Mouse (Mus musculus): Measurements from ENCODE around the gene Hoxc8. TPM values are rescaled to one million over a fixed set of nuclear protein-coding genes. Genes with fewer than 3 reads are reported as not detected.
A peak's percentile ranks its signal among the peaks of the same experiment; 100 is the strongest.

Hoxc8 gene
- polyA plus RNA-seq, 1 experiment from 2014 or later = not detected

DNA sequence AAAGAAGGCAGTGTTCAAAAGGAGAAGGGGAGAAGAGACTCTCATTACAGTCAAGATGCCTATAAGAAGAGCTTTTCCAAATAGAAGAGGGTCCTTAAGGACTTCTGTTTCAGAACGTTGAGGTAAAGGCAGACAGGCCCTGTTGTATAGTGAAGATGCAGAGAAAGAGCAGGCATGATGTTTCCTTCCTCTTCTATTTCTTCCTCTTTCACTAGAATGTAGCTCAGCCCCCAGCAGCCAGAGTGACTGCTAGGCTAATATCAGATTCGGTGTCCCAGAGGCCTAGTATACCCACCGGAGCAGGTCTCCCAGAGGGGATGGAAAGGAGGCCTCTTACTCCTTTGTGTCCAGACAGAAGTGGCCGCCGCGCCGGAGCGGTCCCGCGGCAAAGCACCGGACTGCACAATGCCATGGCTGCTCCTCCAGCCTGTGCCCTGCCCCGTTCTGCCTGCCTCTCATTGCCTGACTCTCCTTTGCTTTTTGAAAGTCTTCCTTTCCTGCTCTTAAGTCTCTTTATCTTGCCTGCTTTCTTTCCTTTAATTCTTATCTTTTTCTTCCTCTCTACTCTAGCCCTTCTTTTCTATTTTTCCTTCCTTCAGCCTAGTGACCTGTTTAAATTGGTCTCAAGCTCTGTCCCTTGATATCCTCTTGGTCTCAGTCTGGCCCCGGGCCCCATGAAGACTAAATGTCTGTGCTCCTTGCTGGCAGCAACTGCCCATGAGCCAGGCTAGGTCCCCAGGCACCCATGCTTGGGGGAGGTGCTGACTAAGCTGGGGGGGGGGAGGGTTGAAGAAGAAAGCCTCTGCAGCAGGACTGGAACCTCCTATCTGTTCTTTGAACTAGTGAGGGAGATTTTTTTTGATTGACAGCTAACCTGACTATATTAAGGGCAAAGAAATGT, 11.5 kb upstream of the Hoxc8 start:
- Histone ChIP-seq H3K27me3 (peaks cover 100% of the 10 kb centered on the region), H3K36me3 (ENCODE audit: poor library complexity, severe bottlenecking) (no peaks in the 10 kb centered on the region), H3K9ac (no peak overlapping the region), H3K4me3 (no peak overlapping the region), H3K9me3 (replicated peaks) (no peaks in the 10 kb centered on the region), H3K4me2 (no peak overlapping the region), H3K4me1 (peaks cover 8% of the 10 kb centered on the region), H3K27ac (no peak overlapping the region)
- ATAC-seq = no peak
- under 1% methylated on average over 13 of the region's 13 CpGs for WGBS

DNA sequence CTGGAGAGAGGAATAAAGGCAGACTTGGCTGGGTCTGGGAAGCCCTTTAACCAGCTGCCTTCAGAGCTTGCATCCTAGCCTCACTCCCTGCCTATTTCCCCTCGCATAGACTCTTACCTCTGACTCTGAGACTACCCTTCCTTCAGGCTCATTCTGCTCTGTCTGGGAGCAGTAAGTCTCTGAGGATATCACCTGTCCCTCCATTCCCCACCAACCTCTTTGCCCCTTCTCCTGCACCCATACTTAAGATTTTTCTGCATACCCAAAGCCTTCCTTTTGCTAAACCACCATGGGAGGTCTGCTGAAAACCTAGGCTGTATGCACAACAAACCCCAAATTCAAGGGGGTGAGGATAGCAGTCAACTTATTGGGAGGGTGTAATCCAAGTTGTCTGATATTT, 10.5 kb upstream of the Hoxc8 start:
- 0% methylated on average over 1 of the region's 1 CpGs for WGBS

DNA sequence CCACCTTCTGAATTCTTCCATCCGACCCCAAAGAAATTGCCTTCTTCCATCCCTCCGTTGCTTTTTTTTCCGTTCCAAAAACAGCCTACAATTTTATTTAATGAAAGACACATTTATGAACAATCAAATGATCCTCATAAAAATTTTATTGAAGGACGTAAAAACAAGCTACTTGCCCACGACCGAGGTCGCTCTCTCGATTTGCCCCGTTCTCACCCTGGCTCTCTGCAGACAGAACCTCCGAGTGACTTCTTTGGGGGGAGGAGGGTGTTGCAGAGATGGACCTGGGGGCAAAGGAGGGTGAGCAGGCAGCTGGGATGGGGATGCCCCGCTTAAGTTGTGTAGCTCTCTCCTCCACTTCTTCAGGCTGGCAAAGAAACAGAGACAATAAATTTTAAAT, 10.1 kb upstream of the Hoxc8 start:
- WGBS = 3% methylated on average over 11 of the region's 11 CpGs
- Histone ChIP-seq H3K4me3 (no peak overlapping the region), H3K36me3 (ENCODE audit: poor library complexity, severe bottlenecking) (no peaks in the 10 kb centered on the region), H3K27me3 (peaks cover 100% of the 10 kb centered on the region), H3K9ac (no peak overlapping the region), H3K27ac (no peak overlapping the region), H3K9me3 (replicated peaks) (no peaks in the 10 kb centered on the region), H3K4me2 (no peak overlapping the region), H3K4me1 (peaks cover 8% of the 10 kb centered on the region)
- ATAC-seq = no peak

More for the DNA sequence above, 10.5 kb upstream of the Hoxc8 start:
- ATAC-seq = no peak
- Histone ChIP-seq H3K27ac (no peak overlapping the region), H3K4me3 (no peak overlapping the region), H3K27me3 (peaks cover 100% of the 10 kb centered on the region), H3K9ac (no peak overlapping the region), H3K4me2 (no peak overlapping the region), H3K9me3 (replicated peaks) (no peaks in the 10 kb centered on the region), H3K4me1 (peaks cover 8% of the 10 kb centered on the region), H3K36me3 (ENCODE audit: poor library complexity, severe bottlenecking) (no peaks in the 10 kb centered on the region)

DNA sequence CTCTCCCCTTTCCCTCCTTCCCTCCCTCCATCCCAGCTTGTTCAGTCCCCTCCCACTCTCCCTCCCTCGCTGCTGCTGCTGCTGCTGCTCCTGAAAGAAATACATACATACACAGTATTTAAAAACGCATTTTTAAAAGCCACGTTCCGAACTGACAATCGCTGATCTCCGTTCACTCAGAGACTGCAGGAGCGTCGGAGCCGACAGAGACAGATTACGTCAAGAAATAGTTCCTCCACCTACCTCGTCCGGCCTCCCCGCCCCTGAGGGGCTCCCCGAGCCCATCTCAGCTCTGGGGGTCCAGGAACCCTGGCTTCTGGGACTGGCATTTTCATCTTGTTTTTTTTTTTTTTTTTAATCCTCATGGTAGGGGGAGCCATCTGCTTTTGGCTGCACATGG, 9.5 kb upstream of the Hoxc8 start:
- ATAC-seq = no peak
- Histone ChIP-seq H3K9me3 (replicated peaks) (no peaks in the 10 kb centered on the region), H3K36me3 (ENCODE audit: poor library complexity, severe bottlenecking) (no peaks in the 10 kb centered on the region), H3K4me3 (0 out of 2 replicates have a peak overlapping the region, but pooled peaks have one; percentile 22), H3K27me3 (peaks cover 100% of the 10 kb centered on the region), H3K9ac (no peak overlapping the region), H3K27ac (no peak overlapping the region), H3K4me2 (peak overlapping the region; percentile 41), H3K4me1 (peaks cover 8% of the 10 kb centered on the region)
- WGBS = 1% methylated on average over 14 of the region's 14 CpGs

DNA sequence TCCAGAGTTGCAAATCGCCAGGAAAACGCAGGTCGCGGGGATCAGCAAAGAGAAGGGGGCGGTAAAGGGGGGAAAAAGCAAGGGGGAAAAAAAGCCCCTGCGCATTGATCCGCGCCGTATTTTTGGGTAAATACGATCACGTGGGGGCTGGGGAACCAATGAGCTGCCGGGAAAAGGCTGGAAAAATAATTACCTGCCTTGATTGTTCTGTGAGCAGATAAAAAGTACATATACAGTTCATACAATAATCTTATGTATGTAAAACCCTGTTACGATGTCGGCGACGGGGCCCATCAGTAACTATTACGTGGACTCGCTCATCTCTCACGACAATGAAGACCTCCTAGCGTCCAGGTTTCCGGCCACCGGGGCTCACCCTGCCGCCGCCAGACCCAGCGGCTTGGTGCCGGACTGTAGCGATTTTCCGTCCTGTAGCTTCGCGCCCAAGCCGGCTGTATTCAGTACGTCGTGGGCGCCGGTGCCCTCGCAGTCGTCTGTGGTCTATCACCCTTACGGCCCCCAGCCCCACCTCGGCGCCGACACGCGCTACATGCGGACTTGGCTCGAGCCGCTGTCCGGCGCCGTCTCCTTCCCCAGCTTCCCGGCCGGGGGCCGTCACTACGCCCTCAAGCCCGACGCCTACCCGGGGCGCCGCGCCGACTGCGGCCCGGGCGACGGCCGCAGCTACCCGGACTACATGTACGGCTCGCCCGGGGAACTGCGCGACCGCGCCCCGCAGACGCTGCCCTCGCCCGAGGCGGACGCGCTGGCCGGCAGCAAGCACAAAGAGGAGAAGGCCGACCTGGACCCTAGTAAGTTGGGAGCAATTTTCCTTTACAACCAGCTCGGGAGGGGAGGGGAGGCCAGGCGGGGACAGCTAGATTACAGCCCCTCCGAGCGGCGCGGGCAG, 8.8 kb upstream of the Hoxc8 start:
- peak overlapping the region; percentile 41 for H3K4me2 ChIP-seq
- no peak overlapping the region for H3K27ac ChIP-seq
- under 1% methylated on average over 88 of the region's 88 CpGs for WGBS
- no peaks in the 10 kb centered on the region for H3K9me3 ChIP-seq (replicated peaks)
- peak overlapping the region; percentile 22 for H3K4me3 ChIP-seq
- H3K27me3 ChIP-seq = peaks cover 100% of the 10 kb centered on the region
- H3K4me1 ChIP-seq = peaks cover 8% of the 10 kb centered on the region
- no peaks in the 10 kb centered on the region for H3K36me3 ChIP-seq (ENCODE audit: poor library complexity, severe bottlenecking)
- no peak for ATAC-seq
- H3K9ac ChIP-seq = no peak overlapping the region

DNA sequence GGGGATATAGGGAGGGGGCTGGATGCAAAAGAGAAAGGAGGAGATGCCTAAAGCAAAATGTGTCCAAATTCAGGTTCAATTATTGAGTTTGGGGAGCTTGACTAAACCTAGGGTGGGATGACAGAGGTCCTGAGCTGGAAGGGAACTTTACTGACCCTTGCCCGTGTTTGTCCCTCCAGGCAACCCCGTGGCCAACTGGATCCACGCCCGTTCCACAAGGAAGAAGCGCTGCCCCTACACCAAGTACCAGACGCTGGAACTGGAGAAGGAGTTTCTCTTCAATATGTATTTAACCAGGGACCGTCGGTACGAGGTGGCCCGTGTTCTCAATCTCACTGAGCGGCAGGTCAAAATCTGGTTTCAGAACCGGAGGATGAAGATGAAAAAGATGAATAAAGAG, 6.7 kb upstream of the Hoxc8 start:
- H3K36me3 ChIP-seq (ENCODE audit: poor library complexity, severe bottlenecking) = no peaks in the 10 kb centered on the region
- H3K4me3 ChIP-seq = no peak overlapping the region
- no peak overlapping the region for H3K4me2 ChIP-seq
- peaks cover 100% of the 10 kb centered on the region for H3K27me3 ChIP-seq
- no peak for ATAC-seq
- H3K9me3 ChIP-seq (replicated peaks) = no peaks in the 10 kb centered on the region
- H3K4me1 ChIP-seq = peaks cover 8% of the 10 kb centered on the region
- no peak overlapping the region for H3K9ac ChIP-seq
- no peak overlapping the region for H3K27ac ChIP-seq
- under 1% methylated on average over 12 of the region's 12 CpGs for WGBS

DNA sequence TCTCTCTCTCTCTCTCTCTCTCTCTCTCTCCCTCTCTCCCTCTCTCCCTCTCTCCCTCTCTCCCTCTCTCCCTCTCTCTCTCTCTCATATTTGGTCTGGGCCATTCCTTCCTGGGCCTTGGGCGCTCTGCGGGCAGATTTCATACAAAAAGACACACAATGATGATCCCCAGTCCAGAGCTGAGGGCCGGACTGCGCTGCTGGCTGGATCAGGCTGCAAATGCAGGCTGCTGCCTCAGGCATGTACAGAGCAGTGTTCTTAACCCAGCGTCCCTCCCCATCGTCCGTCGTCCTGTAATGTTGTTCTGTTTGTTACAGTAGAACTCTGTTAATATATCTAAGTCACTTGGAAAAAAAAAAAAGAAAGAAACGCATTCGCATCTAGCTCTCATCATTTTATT, 5.9 kb upstream of the Hoxc8 start:
- H3K9ac ChIP-seq = no peak overlapping the region
- WGBS = 0% methylated on average over 10 of the region's 10 CpGs
- H3K27me3 ChIP-seq = peaks cover 100% of the 10 kb centered on the region
- H3K4me2 ChIP-seq = no peak overlapping the region
- no peak overlapping the region for H3K27ac ChIP-seq
- H3K9me3 ChIP-seq (replicated peaks) = no peaks in the 10 kb centered on the region
- peaks cover 8% of the 10 kb centered on the region for H3K4me1 ChIP-seq
- no peaks in the 10 kb centered on the region for H3K36me3 ChIP-seq (ENCODE audit: poor library complexity, severe bottlenecking)
- no peak for ATAC-seq
- no peak overlapping the region for H3K4me3 ChIP-seq

DNA sequence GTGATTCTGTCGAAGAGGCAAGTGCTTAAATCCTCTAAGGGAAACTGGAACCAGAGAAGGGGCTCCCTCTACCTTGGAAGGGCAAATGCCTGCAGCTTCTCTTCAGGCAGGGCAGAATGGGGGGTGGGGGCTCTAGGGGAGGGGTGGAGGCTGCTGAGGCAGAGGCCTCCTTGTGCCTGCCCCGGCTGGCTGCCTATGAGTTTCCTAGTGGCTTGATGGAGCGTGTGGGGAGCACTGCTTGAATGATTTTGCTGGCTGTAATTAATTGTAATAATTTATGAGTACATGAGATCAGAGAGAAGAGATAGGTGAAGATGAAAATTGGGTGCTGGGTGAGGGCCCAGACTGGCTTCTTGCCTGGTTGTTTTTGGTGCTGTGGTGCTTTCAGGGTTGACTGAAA, 5.5 kb upstream of the Hoxc8 start:
- 1% methylated on average over 3 of the region's 3 CpGs for WGBS
- ATAC-seq = no peak
- H3K36me3 ChIP-seq (ENCODE audit: poor library complexity, severe bottlenecking) = no peaks in the 10 kb centered on the region
- H3K4me1 ChIP-seq = peaks cover 8% of the 10 kb centered on the region
- peaks cover 100% of the 10 kb centered on the region for H3K27me3 ChIP-seq
- no peak overlapping the region for H3K27ac ChIP-seq
- H3K9me3 ChIP-seq (replicated peaks) = no peaks in the 10 kb centered on the region
- no peak overlapping the region for H3K9ac ChIP-seq
- no peak overlapping the region for H3K4me3 ChIP-seq
- H3K4me2 ChIP-seq = no peak overlapping the region

DNA sequence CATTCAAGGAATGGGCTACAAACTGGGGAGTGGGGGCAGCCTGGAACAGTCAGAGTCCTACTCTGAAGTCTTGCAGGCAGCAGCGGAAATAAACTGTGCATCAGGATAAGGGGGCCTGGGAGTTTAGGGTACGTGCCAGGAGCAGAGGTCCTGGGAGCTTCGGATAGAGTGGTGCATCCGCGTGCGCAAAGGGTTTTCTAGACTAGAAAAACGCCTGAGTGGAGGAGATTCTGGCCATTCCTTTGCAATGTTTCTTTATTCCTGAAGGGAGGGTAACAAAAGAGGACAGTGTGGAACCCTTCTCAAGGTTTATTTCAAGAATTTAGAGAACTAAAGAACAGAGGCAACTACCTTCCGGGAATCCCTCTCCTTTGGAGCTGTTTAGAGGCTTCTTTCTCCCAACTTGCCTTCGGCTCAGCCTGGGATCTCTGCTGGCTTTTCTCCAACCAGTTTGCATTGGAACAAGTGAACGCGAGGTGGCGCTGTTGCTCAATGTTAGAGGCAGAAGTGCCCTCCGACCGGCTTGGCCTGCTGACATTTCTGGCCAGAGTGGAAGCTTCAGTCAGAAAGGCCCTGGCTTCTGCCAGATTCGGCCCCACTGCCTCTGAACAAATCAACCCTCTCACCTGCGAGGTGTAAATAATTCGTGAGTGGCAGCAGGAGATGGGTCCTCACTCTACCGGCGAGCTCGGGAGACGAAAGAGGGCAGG, 3.1 kb upstream of the Hoxc8 start:
- Histone ChIP-seq H3K27me3 (peaks cover 99% of the 10 kb centered on the region), H3K36me3 (ENCODE audit: poor library complexity, severe bottlenecking) (no peaks in the 10 kb centered on the region), H3K4me1 (no peaks in the 10 kb centered on the region; the same call in 1 of the 2 replicates), H3K27ac (no peak overlapping the region), H3K9me3 (replicated peaks) (no peaks in the 10 kb centered on the region), H3K4me3 (no peak overlapping the region), H3K4me2 (no peak overlapping the region), H3K9ac (no peak overlapping the region)
- ATAC-seq = no peak
- WGBS = 3% methylated on average over 21 of the region's 21 CpGs

DNA sequence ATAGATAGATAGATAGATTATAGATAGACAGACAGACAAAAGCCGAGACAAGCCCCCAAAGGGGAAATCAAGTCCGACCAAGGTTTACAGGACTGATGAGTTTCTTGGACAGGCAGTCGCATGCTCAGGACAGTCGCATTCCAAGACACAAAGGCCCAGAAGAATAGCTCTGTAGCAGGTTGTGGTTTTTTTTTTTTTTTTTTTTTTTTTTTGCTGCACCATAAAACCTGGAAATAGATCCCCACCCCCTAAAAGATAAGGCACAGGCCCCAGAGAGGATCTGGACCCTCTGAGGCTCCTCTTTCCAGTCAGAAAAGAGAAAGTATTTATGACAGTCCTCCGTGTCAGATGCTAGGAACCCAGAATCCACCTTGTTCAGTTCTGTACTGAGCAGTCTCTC, 2.3 kb upstream of the Hoxc8 start:
- WGBS = 10% methylated on average over 5 of the region's 5 CpGs
- no peak overlapping the region for H3K9ac ChIP-seq
- no peak overlapping the region for H3K4me2 ChIP-seq
- no peak overlapping the region for H3K4me3 ChIP-seq
- no peaks in the 10 kb centered on the region for H3K4me1 ChIP-seq
- peaks cover 99% of the 10 kb centered on the region for H3K27me3 ChIP-seq
- no peaks in the 10 kb centered on the region for H3K9me3 ChIP-seq (replicated peaks)
- no peak overlapping the region for H3K27ac ChIP-seq
- ATAC-seq = no peak
- no peaks in the 10 kb centered on the region for H3K36me3 ChIP-seq (ENCODE audit: poor library complexity, severe bottlenecking)

DNA sequence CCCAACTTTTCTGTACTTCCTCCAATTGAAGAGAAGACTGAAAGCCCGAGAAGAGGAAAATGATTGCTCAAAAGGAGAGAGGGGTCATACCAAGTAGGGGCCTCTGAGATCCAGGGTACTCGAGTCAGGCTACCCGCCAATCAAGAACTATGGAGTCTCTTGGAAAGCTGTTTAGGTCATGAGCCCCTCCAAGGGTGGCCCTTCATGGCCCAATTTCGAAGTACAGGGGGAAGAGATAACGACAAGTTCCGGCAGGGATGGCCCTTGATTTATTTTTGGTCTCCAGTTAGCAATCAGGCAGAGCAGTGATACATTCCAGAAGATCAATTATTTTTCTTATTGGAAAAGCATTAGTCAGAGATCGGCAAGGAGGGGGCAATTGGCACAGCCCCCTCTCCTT, 1.4 kb downstream of the Hoxc8 start:
- H3K4me3 ChIP-seq = no peak overlapping the region
- no peak overlapping the region for H3K27ac ChIP-seq
- H3K27me3 ChIP-seq = peaks cover 98% of the 10 kb centered on the region
- no peak overlapping the region for H3K4me2 ChIP-seq
- WGBS = 3% methylated on average over 7 of the region's 7 CpGs
- no peak for ATAC-seq
- no peaks in the 10 kb centered on the region for H3K36me3 ChIP-seq (ENCODE audit: poor library complexity, severe bottlenecking)
- no peaks in the 10 kb centered on the region for H3K4me1 ChIP-seq
- no peaks in the 10 kb centered on the region for H3K9me3 ChIP-seq (replicated peaks)
- H3K9ac ChIP-seq = no peak overlapping the region

DNA sequence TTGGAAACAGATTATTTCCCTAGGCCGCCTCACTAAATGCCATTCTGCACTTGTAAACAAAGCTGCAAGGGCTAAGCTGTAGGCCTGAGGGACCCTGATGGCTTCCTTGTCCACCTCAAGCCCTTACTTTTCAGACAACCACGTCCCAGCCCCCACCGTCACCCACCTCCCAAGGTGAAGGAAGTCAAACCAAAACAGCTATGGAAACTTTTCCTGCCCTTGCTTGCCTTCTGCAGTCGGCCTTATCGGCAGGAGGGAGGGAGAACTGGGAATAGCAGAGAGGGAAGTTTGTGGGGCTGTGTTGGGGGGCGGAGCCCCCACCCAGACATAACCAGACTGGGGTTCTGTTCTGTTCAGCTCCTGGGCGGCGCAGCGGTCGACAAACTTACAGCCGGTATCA, 1.8 kb downstream of the Hoxc8 start:
- 0% methylated on average over 11 of the region's 11 CpGs for WGBS
- H3K27ac ChIP-seq = no peak overlapping the region
- no peak overlapping the region for H3K4me2 ChIP-seq
- no peak overlapping the region for H3K4me3 ChIP-seq
- H3K27me3 ChIP-seq = peaks cover 98% of the 10 kb centered on the region
- no peaks in the 10 kb centered on the region for H3K4me1 ChIP-seq
- no peaks in the 10 kb centered on the region for H3K36me3 ChIP-seq (ENCODE audit: poor library complexity, severe bottlenecking)
- no peaks in the 10 kb centered on the region for H3K9me3 ChIP-seq (replicated peaks)
- no peak for ATAC-seq
- no peak overlapping the region for H3K9ac ChIP-seq

All from forebrain, embryonic 13.5 days (tissue).